Mouse (Mus musculus): ENCODE results near the gene Kank2. TPM values are rescaled to one million over a fixed set of nuclear protein-coding genes. Genes with fewer than 3 reads are reported as not detected.

Kank2 gene
- polyA plus RNA-seq, 1 experiment from 2014 or later = 19.9 TPM

- H3K27me3 ChIP-seq (replicated peaks) = no peaks in the 10 kb centered on the region
- peaks cover 77% of the 10 kb centered on the region for H3K36me3 ChIP-seq
- ATAC-seq (ENCODE audit: insufficient number of reproducible peaks, low FRiP score) = no peak
- H3K4me2 ChIP-seq = no peak overlapping the region
- no peaks in the 10 kb centered on the region for H3K9me3 ChIP-seq (replicated peaks)
- no peak overlapping the region for H3K27ac ChIP-seq (ENCODE audit: poor library complexity, severe bottlenecking)
- no peak overlapping the region for H3K9ac ChIP-seq
- peaks cover 15% of the 10 kb centered on the region for H3K4me1 ChIP-seq (replicated peaks)
- WGBS = 84% methylated on average over 17 of the region's 17 CpGs
- H3K4me3 ChIP-seq = no peak overlapping the region
Measured at GRCm38 (mm10) chr9:21733446-21733845, 65.1 kb downstream of the Kank2 start.

GRCm38 (mm10) chr9:21732288-21732687 is 66.3 kb downstream of the Kank2 start:
- peaks cover 75% of the 10 kb centered on the region for H3K36me3 ChIP-seq
- no peak overlapping the region for H3K27ac ChIP-seq (ENCODE audit: poor library complexity, severe bottlenecking)
- no peak for ATAC-seq (ENCODE audit: insufficient number of reproducible peaks, low FRiP score)
- peaks cover 18% of the 10 kb centered on the region for H3K4me1 ChIP-seq (replicated peaks)
- H3K4me3 ChIP-seq = no peak overlapping the region
- no peaks in the 10 kb centered on the region for H3K27me3 ChIP-seq (replicated peaks)
- H3K9ac ChIP-seq = no peak overlapping the region
- H3K4me2 ChIP-seq = no peak overlapping the region
- WGBS = 93% methylated on average over 9 of the region's 9 CpGs
- no peaks in the 10 kb centered on the region for H3K9me3 ChIP-seq (replicated peaks)

GRCm38 (mm10) chr9:21729264-21729663 is 69.3 kb downstream of the Kank2 start:
- peaks cover 46% of the 10 kb centered on the region for H3K36me3 ChIP-seq
- ATAC-seq (ENCODE audit: insufficient number of reproducible peaks, low FRiP score) = no peak
- H3K9ac ChIP-seq = no peak overlapping the region
- H3K4me1 ChIP-seq (replicated peaks) = peaks cover 42% of the 10 kb centered on the region
- no peak overlapping the region for H3K4me2 ChIP-seq
- H3K27me3 ChIP-seq (replicated peaks) = no peaks in the 10 kb centered on the region
- H3K4me3 ChIP-seq = no peak overlapping the region
- H3K27ac ChIP-seq (ENCODE audit: poor library complexity, severe bottlenecking) = peak overlapping the region; percentile 36
- WGBS = 61% methylated on average over 7 of the region's 7 CpGs
- H3K9me3 ChIP-seq (replicated peaks) = no peaks in the 10 kb centered on the region

DNA sequence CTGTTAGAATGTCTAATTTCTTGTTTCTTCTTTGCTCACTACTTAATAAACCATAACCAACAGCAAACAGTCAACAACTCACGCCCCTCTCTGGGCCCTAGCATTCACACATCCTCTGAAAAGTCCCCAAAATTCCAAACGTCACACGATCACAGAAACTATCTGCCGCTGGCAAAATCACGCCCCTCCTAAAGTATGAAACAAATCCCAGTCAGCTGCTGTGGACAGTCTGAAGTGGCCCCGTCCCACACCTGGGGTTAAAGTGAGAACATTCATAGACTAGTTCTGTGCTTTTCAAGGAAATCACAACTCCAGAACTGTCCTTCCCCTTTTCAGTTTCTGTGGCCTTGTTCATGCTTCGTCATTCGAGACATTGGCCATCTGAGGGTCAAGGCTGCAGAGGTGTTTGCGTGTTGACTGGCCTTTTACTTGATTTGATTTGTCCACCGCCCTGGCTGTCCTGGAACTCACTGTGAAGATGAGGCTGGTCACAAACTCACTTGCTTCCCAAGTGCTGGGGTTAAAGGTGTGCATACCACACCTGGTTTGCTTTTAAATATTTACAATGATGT is 70.2 kb downstream of the Kank2 start:
- no peak overlapping the region for H3K4me2 ChIP-seq

GRCm38 (mm10) chr9:21726218-21726975 is 72.1 kb downstream of the Kank2 start:
- Histone ChIP-seq H3K36me3 (peaks cover 18% of the 10 kb centered on the region), H3K9me3 (replicated peaks) (no peaks in the 10 kb centered on the region), H3K27me3 (replicated peaks) (no peaks in the 10 kb centered on the region), H3K4me2 (peak overlapping the region; percentile 83), H3K4me1 (replicated peaks) (peaks cover 44% of the 10 kb centered on the region), H3K27ac (ENCODE audit: poor library complexity, severe bottlenecking) (no peak overlapping the region), H3K9ac (no peak overlapping the region; the same call in 1 of the 2 replicates), H3K4me3 (no peak overlapping the region)
- WGBS = 66% methylated on average over 14 of the region's 14 CpGs
- no peak for ATAC-seq (ENCODE audit: insufficient number of reproducible peaks, low FRiP score)

More for the DNA sequence above, 70.2 kb downstream of the Kank2 start:
- no peak overlapping the region for H3K9ac ChIP-seq
- no peaks in the 10 kb centered on the region for H3K27me3 ChIP-seq (replicated peaks)
- peaks cover 37% of the 10 kb centered on the region for H3K36me3 ChIP-seq
- WGBS = 83% methylated on average over 10 of the region's 10 CpGs
- H3K4me3 ChIP-seq = no peak overlapping the region
- ATAC-seq (ENCODE audit: insufficient number of reproducible peaks, low FRiP score) = no peak
- peaks cover 42% of the 10 kb centered on the region for H3K4me1 ChIP-seq (replicated peaks)
- H3K27ac ChIP-seq (ENCODE audit: poor library complexity, severe bottlenecking) = no peak overlapping the region
- no peaks in the 10 kb centered on the region for H3K9me3 ChIP-seq (replicated peaks)

GRCm38 (mm10) chr9:21725224-21726121 is 73.1 kb downstream of the Kank2 start:
- no peak for ATAC-seq (ENCODE audit: insufficient number of reproducible peaks, low FRiP score)
- H3K9ac ChIP-seq = peak overlapping the region; percentile 80
- peak overlapping the region; percentile 73 for H3K4me3 ChIP-seq
- H3K4me2 ChIP-seq = peak overlapping the region; percentile 83
- WGBS = 53% methylated on average over 23 of the region's 23 CpGs
- peaks cover 11% of the 10 kb centered on the region for H3K36me3 ChIP-seq
- H3K4me1 ChIP-seq (replicated peaks) = peaks cover 50% of the 10 kb centered on the region
- no peaks in the 10 kb centered on the region for H3K27me3 ChIP-seq (replicated peaks)
- no peaks in the 10 kb centered on the region for H3K9me3 ChIP-seq (replicated peaks)
- peak overlapping the region; percentile 96; the same call in 1 of the 2 replicates for H3K27ac ChIP-seq (ENCODE audit: poor library complexity, severe bottlenecking)

DNA sequence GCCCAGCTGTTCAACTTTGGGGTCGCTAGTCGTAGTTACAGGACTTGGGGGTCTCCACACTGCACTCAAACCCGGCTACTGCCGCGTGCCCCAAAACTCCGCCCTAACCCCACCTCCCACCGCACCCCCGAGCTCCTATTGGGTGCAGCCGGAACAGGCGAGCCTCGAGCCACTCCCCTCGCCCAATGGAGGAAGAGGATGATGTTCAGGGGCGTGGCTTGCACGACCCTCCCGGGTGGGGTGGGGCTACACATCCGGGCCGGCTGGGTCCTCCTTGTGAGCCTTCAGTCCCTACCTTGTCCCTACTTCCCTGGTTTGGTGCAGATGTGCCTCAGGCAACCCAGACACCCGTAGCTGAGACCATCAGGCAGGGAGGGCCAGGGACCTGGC is 74.4 kb downstream of the Kank2 start:
- peak; percentile 94 for ATAC-seq (ENCODE audit: insufficient number of reproducible peaks, low FRiP score)
- Histone ChIP-seq H3K36me3 (peaks cover 10% of the 10 kb centered on the region), H3K9ac (peak overlapping the region; percentile 80), H3K4me2 (peak overlapping the region; percentile 83), H3K27ac (ENCODE audit: poor library complexity, severe bottlenecking) (peak overlapping the region; percentile 96), H3K9me3 (replicated peaks) (no peaks in the 10 kb centered on the region), H3K27me3 (replicated peaks) (no peaks in the 10 kb centered on the region), H3K4me1 (replicated peaks) (peaks cover 42% of the 10 kb centered on the region), H3K4me3 (peak overlapping the region; percentile 73)
- WGBS = under 1% methylated on average over 18 of the region's 18 CpGs

DNA sequence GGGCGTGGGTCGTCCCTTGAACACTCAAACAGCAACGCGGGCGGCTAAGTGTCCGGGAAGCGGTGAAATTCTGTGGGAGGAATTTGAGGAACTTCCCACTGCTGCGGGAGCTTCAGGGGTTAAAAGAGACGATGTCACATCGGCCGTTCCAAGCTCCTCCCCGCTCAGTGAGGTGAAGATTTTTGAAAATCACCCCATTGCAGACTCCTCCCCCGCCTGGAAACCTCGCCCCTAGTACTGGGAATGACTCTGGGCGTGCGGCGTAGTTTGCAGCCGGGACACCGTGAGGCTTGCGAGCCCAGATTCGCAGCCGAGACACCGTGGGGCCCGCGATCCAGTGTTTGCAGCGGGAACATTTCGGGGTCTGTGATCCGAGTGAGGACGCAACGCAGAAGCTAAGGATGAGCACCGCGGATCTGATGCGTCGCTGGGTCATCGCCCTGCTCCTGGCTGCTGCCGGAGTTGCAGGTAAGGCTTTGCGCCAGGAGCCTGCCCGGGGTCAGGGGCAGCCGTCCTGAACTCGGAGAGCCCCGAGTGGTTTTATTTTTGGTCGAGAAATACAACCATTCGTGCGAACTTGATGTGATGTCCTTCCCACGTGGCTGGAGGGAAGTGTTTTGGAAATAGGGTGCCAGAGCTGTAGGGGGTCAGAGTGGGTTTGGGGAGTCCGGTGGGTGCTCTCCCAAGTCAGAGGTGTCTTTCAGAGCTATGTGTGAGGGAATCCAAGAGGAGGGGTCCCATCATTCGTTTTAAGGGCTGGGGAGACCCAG is 75.0 kb downstream of the Kank2 start, which contains the start of gene Ldlr:
Ldlr (plus strand) TSS at position 107 of the 770 bp plus-strand sequence.
- peaks cover 36% of the 10 kb centered on the region for H3K4me1 ChIP-seq (replicated peaks)
- H3K27me3 ChIP-seq (replicated peaks) = no peaks in the 10 kb centered on the region
- peak within 1 kb of the TSS; percentile 83 for H3K4me2 ChIP-seq
- peaks cover 10% of the 10 kb centered on the region for H3K36me3 ChIP-seq
- under 1% methylated on average over 47 of the region's 47 CpGs for WGBS
- peak; percentile 84 for ATAC-seq (ENCODE audit: insufficient number of reproducible peaks, low FRiP score)
- H3K4me3 ChIP-seq = peak within 1 kb of the TSS; percentile 73
- H3K9me3 ChIP-seq (replicated peaks) = no peaks in the 10 kb centered on the region
- peak within 1 kb of the TSS; percentile 80 for H3K9ac ChIP-seq
- H3K27ac ChIP-seq (ENCODE audit: poor library complexity, severe bottlenecking) = peak within 1 kb of the TSS; percentile 96

DNA sequence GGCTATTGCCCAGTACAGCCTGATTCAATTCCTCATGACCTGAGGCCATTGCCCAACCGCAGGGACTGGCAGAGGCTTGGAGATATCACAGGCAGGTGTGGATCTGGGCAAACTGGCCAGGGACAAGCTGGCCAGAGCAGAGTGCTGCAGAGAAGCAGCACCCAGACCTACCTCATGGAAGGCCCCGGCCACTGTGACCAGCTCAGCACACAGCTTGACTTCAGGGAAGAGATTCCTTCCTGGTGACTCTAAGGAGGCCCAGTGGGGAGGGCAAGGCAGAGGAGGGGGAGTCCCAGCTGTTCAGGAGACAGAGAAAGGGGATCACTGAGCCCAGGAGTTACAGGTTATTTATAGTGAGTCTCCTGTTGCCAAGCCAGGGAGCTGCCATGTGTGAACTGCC is 77.5 kb downstream of the Kank2 start:
- no peak for ATAC-seq (ENCODE audit: insufficient number of reproducible peaks, low FRiP score)
- 55% methylated on average over 2 of the region's 2 CpGs for WGBS
- H3K27me3 ChIP-seq (replicated peaks) = no peaks in the 10 kb centered on the region
- H3K4me1 ChIP-seq (replicated peaks) = peaks cover 25% of the 10 kb centered on the region
- H3K4me3 ChIP-seq = no peak overlapping the region
- H3K9me3 ChIP-seq (replicated peaks) = no peaks in the 10 kb centered on the region
- no peak overlapping the region for H3K9ac ChIP-seq
- H3K36me3 ChIP-seq = no peaks in the 10 kb centered on the region
- peak overlapping the region; percentile 14; the same call in 1 of the 2 replicates for H3K27ac ChIP-seq (ENCODE audit: poor library complexity, severe bottlenecking)
- no peak overlapping the region for H3K4me2 ChIP-seq

- H3K4me1 ChIP-seq (replicated peaks) = peaks cover 21% of the 10 kb centered on the region
- ATAC-seq (ENCODE audit: insufficient number of reproducible peaks, low FRiP score) = no peak
- 66% methylated on average over 2 of the region's 2 CpGs for WGBS
- H3K27me3 ChIP-seq (replicated peaks) = no peaks in the 10 kb centered on the region
- no peak overlapping the region for H3K9ac ChIP-seq
- H3K36me3 ChIP-seq = peaks cover 4% of the 10 kb centered on the region
- H3K27ac ChIP-seq (ENCODE audit: poor library complexity, severe bottlenecking) = no peak overlapping the region
- no peaks in the 10 kb centered on the region for H3K9me3 ChIP-seq (replicated peaks)
- no peak overlapping the region for H3K4me2 ChIP-seq
- no peak overlapping the region for H3K4me3 ChIP-seq
Measured at GRCm38 (mm10) chr9:21717015-21717414, 81.5 kb downstream of the Kank2 start.

Data from heart, embryonic 12.5 days (tissue).